Mouse (Mus musculus) MEL (cell line): ENCODE results near the gene Sgca.

Experiments used
- CTCF ChIP-seq, 3 experiments: IDR thresholded peaks in 2 of 3; conservative IDR thresholded peaks in 1 of 3; 2 replicates each; pipeline ENCODE4 v1.5.1; 2011 to 2012; ENCODE audit warnings: low read length in 3 of 3, low read depth in 2 of 3, mild to moderate bottlenecking in 2 of 3, improper control_type of control experiment in 1 of 3, inconsistent platforms in 1 of 3, mixed read lengths in 1 of 3, moderate library complexity in 1 of 3; ENCODE audit not compliant: control insufficient read depth in 1 of 3, insufficient read depth in 1 of 3, poor library complexity in 1 of 3, severe bottlenecking in 1 of 3
- E2F4 ChIP-seq: IDR thresholded peaks from 2 replicates; pipeline ENCODE4 v1.6.1; 2011; ENCODE audit warnings: low read depth, low read length, improper control_type of control experiment, borderline replicate concordance
- EP300 ChIP-seq, 2 experiments: IDR thresholded peaks; 2 replicates each; pipeline ENCODE4 v1.6.1; 2011; ENCODE audit warnings: improper control_type of control experiment in 2 of 2, low read length in 2 of 2, low read depth in 1 of 2, mild to moderate bottlenecking in 1 of 2
- GABPA ChIP-seq: IDR thresholded peaks from 2 replicates; pipeline ENCODE4 v1.6.1; 2012; ENCODE audit warnings: low read depth, mild to moderate bottlenecking, inconsistent platforms, low read length, improper control_type of control experiment, moderate library complexity
- GATA1 ChIP-seq: IDR thresholded peaks from 2 replicates; pipeline ENCODE4 v1.6.1; 2011; ENCODE audit warnings: low read depth, low read length, improper control_type of control experiment
- NRF1 ChIP-seq: IDR thresholded peaks from 2 replicates; pipeline ENCODE4 v1.6.1; 2014; ENCODE audit warnings: low read depth, mild to moderate bottlenecking, inconsistent platforms, low read length, improper control_type of control experiment, moderate library complexity; ENCODE audit not compliant: poor library complexity, insufficient read depth, severe bottlenecking
- USF1 ChIP-seq: IDR thresholded peaks from 2 replicates; pipeline ENCODE4 v1.6.1; 2014; ENCODE audit warnings: low read depth, mild to moderate bottlenecking, inconsistent platforms, low read length, improper control_type of control experiment, moderate library complexity

GRCm38 (mm10) chr11:94927771-94928291 lies 48.3 kb downstream of the Sgca start:
- TF ChIP-seq EP300 (IDR thresholded peaks at IDR 0.05; ENCODE audit: low read depth in 1 of 2, low read length in 2 of 2) = no peak
- no peak for TF ChIP-seq USF1
- TF ChIP-seq GABPA = no peak
- TF ChIP-seq CTCF (IDR thresholded peaks at IDR 0.05 in 2 of 3, conservative IDR thresholded peaks at IDR 0.05 in 1 of 3; ENCODE audit: control insufficient read depth in 1 of 3, insufficient read depth in 1 of 3, low read depth in 2 of 3, low read length in 3 of 3, poor library complexity in 1 of 3, severe bottlenecking in 1 of 3) = no peak
- TF ChIP-seq GATA1 = no peak
- TF ChIP-seq E2F4 = no peak
- no peak for TF ChIP-seq NRF1
